Mouse (Mus musculus): Measurements from ENCODE around the gene Cd83.

DNA sequence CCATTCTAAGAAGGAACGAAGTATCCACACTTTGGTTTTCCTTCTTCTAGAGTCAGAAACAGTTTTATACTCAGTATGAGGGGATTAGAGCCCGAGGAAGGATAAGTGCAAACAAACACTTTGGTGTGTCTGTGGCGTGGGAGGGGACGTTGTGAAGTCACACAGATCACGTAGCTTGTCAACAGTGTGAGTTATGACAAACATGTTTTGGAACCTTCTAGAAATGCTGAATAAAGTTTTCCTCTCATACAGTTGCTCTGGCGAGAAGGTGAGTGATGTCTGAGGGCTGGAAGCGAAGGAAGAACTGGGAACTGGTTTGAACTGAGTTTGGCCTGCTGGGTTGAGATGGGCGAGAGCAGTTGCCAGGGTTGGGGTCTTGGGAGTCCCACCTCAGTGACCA lies 4.5 kb upstream of the Cd83 start:
- no peak for TF ChIP-seq CTCF (IDR thresholded peaks at IDR 0.05; ENCODE audit: low read depth, low read length)
- TF ChIP-seq TAL1 (conservative IDR thresholded peaks at IDR 0.05; ENCODE audit: low read depth, low read length) = no peak
